Mouse (Mus musculus): ENCODE data around the gene Sept1. TPM values are rescaled to one million over a fixed set of nuclear protein-coding genes. Genes with fewer than 3 reads are reported as not detected.

Sept1 gene
- total RNA-seq, 2 experiments from 2014 or later: 31.2 to 36.2 TPM

- ATAC-seq (ENCODE audit: poor library complexity, severe bottlenecking): no peak
Observed at GRCm38 (mm10) chr7:127220440-127220839, 12.5 kb downstream of the Sept1 start.

GRCm38 (mm10) chr7:127218670-127219069 lies 14.3 kb downstream of the Sept1 start:
- ATAC-seq (ENCODE audit: poor library complexity, severe bottlenecking): peak; percentile 20; the same call in 1 of the 2 replicates

GRCm38 (mm10) chr7:127217901-127218642 lies 14.9 kb downstream of the Sept1 start:
- ATAC-seq (ENCODE audit: poor library complexity, severe bottlenecking): peak; percentile 76

GRCm38 (mm10) chr7:127217475-127217874 lies 15.5 kb downstream of the Sept1 start:
- no peak for ATAC-seq (ENCODE audit: poor library complexity, severe bottlenecking)

- ATAC-seq (ENCODE audit: poor library complexity, severe bottlenecking): no peak
Observed at GRCm38 (mm10) chr7:127216307-127216706, 16.6 kb downstream of the Sept1 start.

GRCm38 (mm10) chr7:127214981-127215871 lies 17.7 kb downstream of the Sept1 start:
- peak; percentile 69 for ATAC-seq (ENCODE audit: poor library complexity, severe bottlenecking)

- ATAC-seq (ENCODE audit: poor library complexity, severe bottlenecking): no peak
Observed at GRCm38 (mm10) chr7:127214521-127214920, 18.4 kb downstream of the Sept1 start.

GRCm38 (mm10) chr7:127213930-127214329 lies 19.0 kb downstream of the Sept1 start:
- ATAC-seq (ENCODE audit: poor library complexity, severe bottlenecking): no peak

GRCm38 (mm10) chr7:127213485-127213884 lies 19.4 kb downstream of the Sept1 start:
- ATAC-seq (ENCODE audit: poor library complexity, severe bottlenecking): no peak

- no peak for ATAC-seq (ENCODE audit: poor library complexity, severe bottlenecking)
Observed at GRCm38 (mm10) chr7:127212432-127213250, 20.3 kb downstream of the Sept1 start.

GRCm38 (mm10) chr7:127211014-127211745 lies 21.8 kb downstream of the Sept1 start:
- ATAC-seq (ENCODE audit: poor library complexity, severe bottlenecking): no peak

- no peak for ATAC-seq (ENCODE audit: poor library complexity, severe bottlenecking)
Observed at GRCm38 (mm10) chr7:127210266-127210665, 22.7 kb downstream of the Sept1 start.

- ATAC-seq (ENCODE audit: poor library complexity, severe bottlenecking): no peak
Observed at GRCm38 (mm10) chr7:127209851-127210250, 23.1 kb downstream of the Sept1 start.

GRCm38 (mm10) chr7:127208553-127209438 lies 24.1 kb downstream of the Sept1 start, which contains the start of gene Mylpf:
TSS of gene Mylpf (plus strand) at chr7:127208890.
- ATAC-seq (ENCODE audit: poor library complexity, severe bottlenecking): peak; percentile 77

GRCm38 (mm10) chr7:127208295-127208552 lies 24.7 kb downstream of the Sept1 start, which contains the start of gene Tbc1d10b:
TSS of gene Tbc1d10b (minus strand) at chr7:127208468.
- ATAC-seq (ENCODE audit: poor library complexity, severe bottlenecking): no peak

- ATAC-seq (ENCODE audit: poor library complexity, severe bottlenecking): no peak
Observed at GRCm38 (mm10) chr7:127207374-127208294, 25.3 kb downstream of the Sept1 start.

GRCm38 (mm10) chr7:127206606-127207005 lies 26.3 kb downstream of the Sept1 start:
- ATAC-seq (ENCODE audit: poor library complexity, severe bottlenecking): peak; percentile 14; the same call in 1 of the 2 replicates

- ATAC-seq (ENCODE audit: poor library complexity, severe bottlenecking): no peak
Observed at GRCm38 (mm10) chr7:127196484-127196883, 36.4 kb downstream of the Sept1 start.

Data from megakaryocyte, adult 5-6 weeks (primary cell).